Mouse (Mus musculus) testis, adult 2 months (tissue): ENCODE data around the gene Myrfl.

Experiments used
- CTCF ChIP-seq: fragments of 200-500 bp; IDR thresholded peaks from 2 replicates; pipeline ENCODE4 v1.5.1; 2012; ENCODE audit warnings: low read depth, mild to moderate bottlenecking, inconsistent platforms, low read length, moderate library complexity; ENCODE audit not compliant: control insufficient read depth, insufficient read depth, insufficient replicate concordance
- POLR2A ChIP-seq: fragments of 200-500 bp; IDR thresholded peaks from 2 replicates; pipeline ENCODE4 v1.6.1; 2012; ENCODE audit warnings: low read depth, mild to moderate bottlenecking, inconsistent platforms, low read length, moderate library complexity; ENCODE audit not compliant: control insufficient read depth

- TF ChIP-seq POLR2A (no peak), CTCF (no peak)
Measured at GRCm38 (mm10) chr10:116922161-116922560, 25.4 kb upstream of the Myrfl start.
